Mouse (Mus musculus) hindbrain, embryonic 10.5 days (tissue): ENCODE measurements at regions not wholly inside any gene's neighbourhood (a gene's known extent, or its start where the extent isn't known, plus 50 kb on each side); places are given as distances from the start of the nearest gene placed in this dataset.
A peak's percentile ranks its signal among the peaks of the same experiment; 100 is the strongest.

Source experiments
- DNase-seq: peaks from one replicate; pipeline ENCODE4 v3.0.0-alpha.2; 2017; ENCODE audit warnings: low spot score
- H3K27ac ChIP-seq: fragments of 300-500 bp; sonication (generic); 2 replicates; pipeline ENCODE4 v1.5.1; 2016; ENCODE audit warnings: mild to moderate bottlenecking, moderate library complexity
- H3K27me3 ChIP-seq: fragments of 300-500 bp; sonication (generic); 2 replicates; pipeline ENCODE4 v1.6.1; 2016; ENCODE audit warnings: mild to moderate bottlenecking; ENCODE audit not compliant: poor library complexity, insufficient read depth, severe bottlenecking
- H3K36me3 ChIP-seq: fragments of 300-500 bp; sonication (generic); 2 replicates; pipeline ENCODE4 v1.6.1; 2016; ENCODE audit warnings: mild to moderate bottlenecking, moderate library complexity
- H3K4me1 ChIP-seq: fragments of 300-500 bp; sonication (generic); replicated peaks from 2 replicates; pipeline ENCODE4 v1.6.1; 2016; ENCODE audit warnings: mild to moderate bottlenecking
- H3K4me3 ChIP-seq: fragments of 300-500 bp; sonication (generic); 2 replicates; pipeline ENCODE4 v1.5.1; 2016; ENCODE audit warnings: mild to moderate bottlenecking, moderate library complexity
- H3K9me3 ChIP-seq: fragments of 300-500 bp; sonication (generic); 2 replicates; pipeline ENCODE4 v1.6.1; 2016; ENCODE audit warnings: mild to moderate bottlenecking, moderate library complexity
- WGBS: fragments of 180-500 bp; shearing (Covaris S2); methylation state at CpG from one replicate; pipeline ENCODE4 v1.1.7; 2016; 5-methylcytosine and 5-hydroxymethylcytosine counted together

- WGBS: 90% methylated on average over 9 of the region's 9 CpGs
- Histone ChIP-seq H3K27me3 (peaks cover 10% of the 10 kb centered on the region), H3K4me1 (no peaks in the 10 kb centered on the region), H3K9me3 (no peaks in the 10 kb centered on the region), H3K4me3 (no peak overlapping the region), H3K36me3 (no peaks in the 10 kb centered on the region), H3K27ac (no peak overlapping the region)
- DNase-seq: no peak
These were observed 359.8 kb upstream of the Maf start for GRCm38 (mm10) chr8:116067182-116067977.

GRCm38 (mm10) chr8:116065871-116066270 is 358.3 kb upstream of the Maf start:
- Histone ChIP-seq H3K36me3 (no peaks in the 10 kb centered on the region), H3K4me1 (no peaks in the 10 kb centered on the region), H3K4me3 (no peak overlapping the region), H3K9me3 (no peaks in the 10 kb centered on the region), H3K27me3 (peaks cover 20% of the 10 kb centered on the region), H3K27ac (no peak overlapping the region)
- DNase-seq: no peak
- 90% methylated on average over 7 of the region's 7 CpGs for WGBS

- Histone ChIP-seq H3K36me3 (no peaks in the 10 kb centered on the region), H3K27ac (no peak overlapping the region), H3K9me3 (no peaks in the 10 kb centered on the region), H3K27me3 (peaks cover 26% of the 10 kb centered on the region), H3K4me3 (no peak overlapping the region), H3K4me1 (no peaks in the 10 kb centered on the region)
- no peak for DNase-seq
- 85% methylated on average over 7 of the region's 7 CpGs for WGBS
These were observed 357.7 kb upstream of the Maf start for GRCm38 (mm10) chr8:116065327-116065726.

GRCm38 (mm10) chr8:116064562-116064961 is 357.0 kb upstream of the Maf start:
- WGBS: 81% methylated on average over 11 of the region's 11 CpGs
- no peaks in the 10 kb centered on the region for H3K4me1 ChIP-seq
- DNase-seq: no peak
- H3K4me3 ChIP-seq: no peak overlapping the region
- H3K27me3 ChIP-seq: peaks cover 33% of the 10 kb centered on the region
- no peaks in the 10 kb centered on the region for H3K36me3 ChIP-seq
- no peaks in the 10 kb centered on the region for H3K9me3 ChIP-seq
- no peak overlapping the region for H3K27ac ChIP-seq

- H3K9me3 ChIP-seq: no peaks in the 10 kb centered on the region
- 89% methylated on average over 5 of the region's 5 CpGs for WGBS
- DNase-seq: no peak
- H3K36me3 ChIP-seq: no peaks in the 10 kb centered on the region
- peaks cover 44% of the 10 kb centered on the region for H3K27me3 ChIP-seq
- no peak overlapping the region for H3K27ac ChIP-seq
- H3K4me1 ChIP-seq: no peaks in the 10 kb centered on the region
- no peak overlapping the region for H3K4me3 ChIP-seq
These were observed 355.9 kb upstream of the Maf start for GRCm38 (mm10) chr8:116063541-116063940.

GRCm38 (mm10) chr8:116053483-116053882 is 345.9 kb upstream of the Maf start:
- Histone ChIP-seq H3K4me3 (no peak overlapping the region), H3K27me3 (peaks cover 88% of the 10 kb centered on the region), H3K36me3 (no peaks in the 10 kb centered on the region), H3K27ac (peak overlapping the region; percentile 77), H3K9me3 (no peaks in the 10 kb centered on the region), H3K4me1 (peaks cover 26% of the 10 kb centered on the region)
- WGBS: 15% methylated on average over 7 of the region's 7 CpGs
- peak; percentile 83 for DNase-seq

GRCm38 (mm10) chr8:116053043-116053442 is 345.4 kb upstream of the Maf start:
- DNase-seq: no peak
- Histone ChIP-seq H3K27ac (peak overlapping the region; percentile 77), H3K36me3 (no peaks in the 10 kb centered on the region), H3K27me3 (peaks cover 86% of the 10 kb centered on the region), H3K9me3 (no peaks in the 10 kb centered on the region), H3K4me1 (peaks cover 26% of the 10 kb centered on the region), H3K4me3 (no peak overlapping the region)
- WGBS: 62% methylated on average over 6 of the region's 6 CpGs

- H3K27me3 ChIP-seq: peaks cover 71% of the 10 kb centered on the region
- no peak for DNase-seq
- no peaks in the 10 kb centered on the region for H3K36me3 ChIP-seq
- WGBS: 82% methylated on average over 10 of the region's 10 CpGs
- no peak overlapping the region for H3K4me3 ChIP-seq
- H3K27ac ChIP-seq: no peak overlapping the region
- H3K4me1 ChIP-seq: peaks cover 9% of the 10 kb centered on the region
- H3K9me3 ChIP-seq: no peaks in the 10 kb centered on the region
These were observed 340.9 kb upstream of the Maf start for GRCm38 (mm10) chr8:116048480-116048879.

GRCm38 (mm10) chr8:116046859-116047258 is 339.3 kb upstream of the Maf start:
- Histone ChIP-seq H3K4me3 (no peak overlapping the region), H3K4me1 (no peaks in the 10 kb centered on the region), H3K27me3 (peaks cover 60% of the 10 kb centered on the region), H3K27ac (no peak overlapping the region), H3K9me3 (no peaks in the 10 kb centered on the region), H3K36me3 (no peaks in the 10 kb centered on the region)
- DNase-seq: no peak
- WGBS: 83% methylated on average over 3 of the region's 3 CpGs

- no peaks in the 10 kb centered on the region for H3K4me1 ChIP-seq
- 88% methylated on average over 3 of the region's 3 CpGs for WGBS
- no peak overlapping the region for H3K27ac ChIP-seq
- no peaks in the 10 kb centered on the region for H3K36me3 ChIP-seq
- H3K27me3 ChIP-seq: peaks cover 47% of the 10 kb centered on the region
- no peak overlapping the region for H3K4me3 ChIP-seq
- no peak for DNase-seq
- H3K9me3 ChIP-seq: no peaks in the 10 kb centered on the region
These were observed 337.9 kb upstream of the Maf start for GRCm38 (mm10) chr8:116045526-116045925.

- no peak overlapping the region for H3K27ac ChIP-seq
- H3K36me3 ChIP-seq: no peaks in the 10 kb centered on the region
- DNase-seq: no peak
- H3K9me3 ChIP-seq: no peaks in the 10 kb centered on the region
- H3K4me1 ChIP-seq: no peaks in the 10 kb centered on the region
- 77% methylated on average over 4 of the region's 4 CpGs for WGBS
- peaks cover 26% of the 10 kb centered on the region for H3K27me3 ChIP-seq
- no peak overlapping the region for H3K4me3 ChIP-seq
These were observed 335.8 kb upstream of the Maf start for GRCm38 (mm10) chr8:116043381-116043780.

- DNase-seq: no peak
- H3K36me3 ChIP-seq: no peaks in the 10 kb centered on the region
These were observed 323.4 kb upstream of the Maf start for GRCm38 (mm10) chr8:116030966-116031365.

GRCm38 (mm10) chr8:116025321-116025720 is 317.7 kb upstream of the Maf start:
- Histone ChIP-seq H3K4me3 (no peak overlapping the region), H3K36me3 (no peaks in the 10 kb centered on the region), H3K4me1 (no peaks in the 10 kb centered on the region), H3K9me3 (no peaks in the 10 kb centered on the region), H3K27ac (no peak overlapping the region), H3K27me3 (no peaks in the 10 kb centered on the region)
- DNase-seq: no peak
- WGBS: 80% methylated on average over 2 of the region's 2 CpGs

More at GRCm38 (mm10) chr8:116030966-116031365, 323.4 kb upstream of the Maf start:
- no peak overlapping the region for H3K27ac ChIP-seq
- WGBS: 93% methylated on average over 10 of the region's 10 CpGs
- H3K4me1 ChIP-seq: no peaks in the 10 kb centered on the region
- H3K27me3 ChIP-seq: no peaks in the 10 kb centered on the region
- H3K9me3 ChIP-seq: no peaks in the 10 kb centered on the region
- no peak overlapping the region for H3K4me3 ChIP-seq

- Histone ChIP-seq H3K9me3 (no peaks in the 10 kb centered on the region), H3K36me3 (no peaks in the 10 kb centered on the region)
- 74% methylated on average over 4 of the region's 4 CpGs for WGBS
These were observed 317.2 kb upstream of the Maf start for GRCm38 (mm10) chr8:116024811-116025210.

More at GRCm38 (mm10) chr8:116024811-116025210, 317.2 kb upstream of the Maf start:
- H3K27ac ChIP-seq: no peak overlapping the region
- no peak for DNase-seq
- H3K4me3 ChIP-seq: no peak overlapping the region
- no peaks in the 10 kb centered on the region for H3K27me3 ChIP-seq
- H3K4me1 ChIP-seq: no peaks in the 10 kb centered on the region
